ENCODE assay signal across 12 mouse cellular contexts in genomic region chr3:39718946-39719545, GRCm38 (mm10).
DNase-seq lines count a peak whose midpoint lies in the region; ATAC-seq and TF ChIP-seq lines count a peak whose summit lies in the region.
"Had no signal": no experiment of that assay in that cellular context is flagged by ENCODE, and none has a peak within 500 bp of the region (broad histone marks: within the 10 kb centered on the region; RNA-seq: fewer than 3 reads in every experiment).

No protein-coding gene starts in this region.

- H3K9ac ChIP-seq in forebrain, postnatal 0 days: no peak overlapping the region
- no peak overlapping the region for H3K9ac ChIP-seq in forebrain, embryonic 12.5 days
- no peak overlapping the region for H3K9ac ChIP-seq in lung, embryonic 15.5 days
- H3K9ac ChIP-seq: hindbrain, embryonic 15.5 days; midbrain, embryonic 13.5 days had no signal

- TF ChIP-seq POLR2A in cerebellum, adult 2 months (IDR thresholded peaks at IDR 0.05; ENCODE audit: borderline replicate concordance, insufficient read depth, low read length): no peak

- DNase-seq in forebrain, postnatal 0 days: peak; percentile 45
- peak; percentile 28 for DNase-seq in NIH3T3 (ENCODE audit: low read depth)
- DNase-seq in heart, adult 9 months (ENCODE audit: low spot score in 2 of 2): peak; percentile 39 to 56
- no peak for DNase-seq in kidney, adult 9 months
- DNase-seq in cerebellum, adult 2 months: no peak
- DNase-seq: retina, postnatal 1 day had no signal

- H3K27ac ChIP-seq in forebrain, postnatal 0 days (ENCODE audit: low read depth, low read length): no peak overlapping the region
- no peak overlapping the region for H3K27ac ChIP-seq in forebrain, embryonic 12.5 days
- peak overlapping the region; percentile 82 for H3K27ac ChIP-seq in lung, embryonic 15.5 days
- no peak overlapping the region for H3K27ac ChIP-seq in cerebellum, adult 2 months (ENCODE audit: insufficient read depth, low read length)
- H3K27ac ChIP-seq: hindbrain, embryonic 15.5 days; midbrain, embryonic 13.5 days had no signal

- H3K36me3 ChIP-seq in forebrain, postnatal 0 days (ENCODE audit: insufficient read depth): no peaks in the 10 kb centered on the region
- no peaks in the 10 kb centered on the region for H3K36me3 ChIP-seq in forebrain, embryonic 12.5 days (replicated peaks)
- no peaks in the 10 kb centered on the region for H3K36me3 ChIP-seq in lung, embryonic 15.5 days
- H3K36me3 ChIP-seq: hindbrain, embryonic 15.5 days; midbrain, embryonic 13.5 days had no signal

- H3K4me1 ChIP-seq in forebrain, postnatal 0 days (ENCODE audit: insufficient read depth): no peaks in the 10 kb centered on the region
- peaks cover 4% of the 10 kb centered on the region; the same call in 1 of the 2 replicates for H3K4me1 ChIP-seq in forebrain, embryonic 12.5 days
- no peaks in the 10 kb centered on the region for H3K4me1 ChIP-seq in lung, embryonic 15.5 days
- H3K4me1 ChIP-seq in cerebellum, adult 2 months (ENCODE audit: control insufficient read depth, insufficient read depth, low read length): no peaks in the 10 kb centered on the region
- H3K4me1 ChIP-seq: hindbrain, embryonic 15.5 days had no signal

- H3K27me3 ChIP-seq in forebrain, postnatal 0 days (ENCODE audit: insufficient read depth, low read length): no peaks in the 10 kb centered on the region
- no peaks in the 10 kb centered on the region for H3K27me3 ChIP-seq in forebrain, embryonic 12.5 days
- no peaks in the 10 kb centered on the region for H3K27me3 ChIP-seq in lung, embryonic 15.5 days
- no peaks in the 10 kb centered on the region for H3K27me3 ChIP-seq in cerebellum, adult 2 months (ENCODE audit: control insufficient read depth, insufficient read depth, low read length)
- H3K27me3 ChIP-seq: hindbrain, embryonic 15.5 days; midbrain, embryonic 13.5 days had no signal

- TF ChIP-seq CTCF in forebrain, postnatal 0 days (IDR thresholded peaks at IDR 0.05; ENCODE audit: low read depth): no peak
- TF ChIP-seq CTCF in cerebellum, adult 2 months (IDR thresholded peaks at IDR 0.05; ENCODE audit: borderline replicate concordance, insufficient read depth, low read depth, low read length): no peak

- no peak overlapping the region for H3K4me3 ChIP-seq in forebrain, postnatal 0 days (ENCODE audit: low read depth, low read length)
- H3K4me3 ChIP-seq in forebrain, embryonic 12.5 days (replicated peaks): no peak overlapping the region
- no peak overlapping the region for H3K4me3 ChIP-seq in lung, embryonic 15.5 days
- no peak overlapping the region for H3K4me3 ChIP-seq in cerebellum, adult 2 months (replicated peaks; ENCODE audit: insufficient read depth, low read depth, low read length)
- H3K4me3 ChIP-seq: erythroblast, embryonic 14.5 days; hindbrain, embryonic 15.5 days; midbrain, embryonic 13.5 days had no signal

- H3K4me2 ChIP-seq in forebrain, postnatal 0 days (ENCODE audit: low read depth): no peak overlapping the region
- no peak overlapping the region for H3K4me2 ChIP-seq in forebrain, embryonic 12.5 days
- no peak overlapping the region for H3K4me2 ChIP-seq in lung, embryonic 15.5 days
- H3K4me2 ChIP-seq: hindbrain, embryonic 15.5 days; midbrain, embryonic 13.5 days had no signal

- peak; percentile 50; the same call in 1 of the 2 replicates for ATAC-seq in forebrain, postnatal 0 days
- no peak for ATAC-seq in forebrain, embryonic 12.5 days (ENCODE audit: low FRiP score)
- peak; percentile 95 for ATAC-seq in lung, embryonic 15.5 days (ENCODE audit: borderline replicate concordance, extremely low read depth, low FRiP score, low TSS enrichment)
- ATAC-seq in activated CD4-positive, CD25-positive, alpha-beta regulatory T cell, adult 4 months: no peak
- ATAC-seq: midbrain, embryonic 13.5 days had no signal

- WGBS in forebrain, postnatal 0 days: 69% methylated on average over 11 of the region's 11 CpGs
- whole genome bisulfite sequencing in forebrain, embryonic 12.5 days: 85% methylated on average over 11 of the region's 11 CpGs
- WGBS in lung, embryonic 15.5 days: 30% methylated on average over 11 of the region's 11 CpGs
- 59% methylated on average over 11 of the region's 11 CpGs for WGBS in cerebellum, adult 2 months

- H3K9me3 ChIP-seq in forebrain, postnatal 0 days (ENCODE audit: low read length): no peaks in the 10 kb centered on the region
- H3K9me3 ChIP-seq in forebrain, embryonic 12.5 days: no peaks in the 10 kb centered on the region
- H3K9me3 ChIP-seq in lung, embryonic 15.5 days: no peaks in the 10 kb centered on the region
- H3K9me3 ChIP-seq: hindbrain, embryonic 15.5 days; midbrain, embryonic 13.5 days had no signal

Comparison
In these comparisons a context has a peak if more than half of its experiments do, and no peak if none do; other contexts are left out.
1. ATAC-seq: peak in forebrain, postnatal 0 days (single experiment) and lung, embryonic 15.5 days (single experiment); none in forebrain, embryonic 12.5 days (single experiment) and activated CD4-positive, CD25-positive, alpha-beta regulatory T cell, adult 4 months (single experiment).
2. DNase-seq: peak in forebrain, postnatal 0 days (single experiment), NIH3T3 (single experiment) and heart, adult 9 months (2 of 2); none in kidney, adult 9 months (single experiment) and cerebellum, adult 2 months (0 of 2).